Mouse (Mus musculus) gastrocnemius, postnatal 4 days (tissue): ENCODE measurements around the gene Dync1li2. TPM values are rescaled to one million over a fixed set of nuclear protein-coding genes. Genes with fewer than 3 reads are reported as not detected.

Experiments
- DNase-seq, 2 experiments: peaks; one replicate each; pipeline ENCODE4 v3.0.0; 2021 to 2022; ENCODE audit warnings: low spot score in 2 of 2, mixed read lengths in 2 of 2
- total RNA-seq, 2 experiments: library from RNA; stranded (reverse); gene quantifications; 2 replicates each; pipeline ENCODE4 v1.2.3; 2021

Gene Dync1li2
- total RNA-seq, 2 experiments from 2014 or later: 102 to 116 TPM

- no peak for DNase-seq
These were observed 26.8 kb downstream of the Dync1li2 start for GRCm38 (mm10) chr8:104416022-104416421.

- no peak for DNase-seq
These were observed 28.6 kb downstream of the Dync1li2 start for GRCm38 (mm10) chr8:104414204-104414603.

- DNase-seq: no peak
These were observed 29.1 kb downstream of the Dync1li2 start for GRCm38 (mm10) chr8:104413770-104414169.

GRCm38 (mm10) chr8:104412805-104413532, 29.9 kb downstream of the Dync1li2 start:
- DNase-seq: no peak

GRCm38 (mm10) chr8:104411972-104412371, 30.9 kb downstream of the Dync1li2 start:
- DNase-seq: no peak

GRCm38 (mm10) chr8:104411468-104411867, 31.4 kb downstream of the Dync1li2 start:
- no peak for DNase-seq

- no peak for DNase-seq
These were observed 32.1 kb downstream of the Dync1li2 start for GRCm38 (mm10) chr8:104410628-104411273.

- no peak for DNase-seq
These were observed 34.3 kb downstream of the Dync1li2 start for GRCm38 (mm10) chr8:104408328-104409110.

- DNase-seq: no peak
These were observed 36.3 kb downstream of the Dync1li2 start for GRCm38 (mm10) chr8:104406340-104407128.

GRCm38 (mm10) chr8:104405430-104406187, 37.2 kb downstream of the Dync1li2 start:
- peak in 1 of 2 experiments; percentile 48 for DNase-seq

GRCm38 (mm10) chr8:104403596-104403995, 39.3 kb downstream of the Dync1li2 start:
- DNase-seq: no peak

- peak; percentile 47 to 54 for DNase-seq
These were observed 47.0 kb downstream of the Dync1li2 start, which contains the start of gene Cmtm4 for GRCm38 (mm10) chr8:104395703-104396357. Gene Cmtm4 (minus strand): TSS chr8:104395807.

- peak in 1 of 2 experiments; percentile 47 for DNase-seq
These were observed 47.8 kb downstream of the Dync1li2 start for GRCm38 (mm10) chr8:104394801-104395702.

GRCm38 (mm10) chr8:104393767-104394166, 49.1 kb downstream of the Dync1li2 start:
- no peak for DNase-seq

- DNase-seq: no peak
These were observed 49.7 kb downstream of the Dync1li2 start for GRCm38 (mm10) chr8:104393139-104393538.

GRCm38 (mm10) chr8:104390245-104390644, 52.6 kb downstream of the Dync1li2 start:
- DNase-seq: no peak

- DNase-seq: no peak
These were observed 54.9 kb downstream of the Dync1li2 start for GRCm38 (mm10) chr8:104387980-104388379.

GRCm38 (mm10) chr8:104387501-104387900, 55.3 kb downstream of the Dync1li2 start:
- DNase-seq: no peak

- DNase-seq: no peak
These were observed 56.2 kb downstream of the Dync1li2 start for GRCm38 (mm10) chr8:104386693-104387092.
